Mouse (Mus musculus): ENCODE measurements around the gene Rab30. TPM values are rescaled to one million over a fixed set of nuclear protein-coding genes. Genes with fewer than 3 reads are reported as not detected.

Gene Rab30
- polyA plus RNA-seq, 1 experiment from 2014 or later = 8.3 TPM

- H3K4me1 ChIP-seq (replicated peaks) = no peaks in the 10 kb centered on the region
- ATAC-seq (replicated peaks; ENCODE audit: insufficient number of reproducible peaks, insufficient read depth, low FRiP score, low read depth) = no peak
- 67% methylated on average over 4 of the region's 4 CpGs for WGBS
- H3K9ac ChIP-seq = no peak overlapping the region
- no peak overlapping the region for H3K27ac ChIP-seq
- no peak overlapping the region for H3K4me3 ChIP-seq
- H3K4me2 ChIP-seq = no peak overlapping the region
- no peaks in the 10 kb centered on the region for H3K27me3 ChIP-seq
- H3K36me3 ChIP-seq = no peaks in the 10 kb centered on the region
- no peaks in the 10 kb centered on the region for H3K9me3 ChIP-seq (replicated peaks)
These were observed 60.8 kb downstream of the Rab30 start for GRCm38 (mm10) chr7:92802158-92802557.

GRCm38 (mm10) chr7:92803191-92803590 is 61.8 kb downstream of the Rab30 start:
- Histone ChIP-seq H3K4me3 (no peak overlapping the region), H3K4me1 (replicated peaks) (no peaks in the 10 kb centered on the region), H3K4me2 (no peak overlapping the region), H3K36me3 (no peaks in the 10 kb centered on the region), H3K9me3 (replicated peaks) (no peaks in the 10 kb centered on the region), H3K9ac (no peak overlapping the region), H3K27ac (no peak overlapping the region), H3K27me3 (no peaks in the 10 kb centered on the region)
- WGBS = 61% methylated on average over 1 of the region's 1 CpGs
- ATAC-seq (replicated peaks; ENCODE audit: insufficient number of reproducible peaks, insufficient read depth, low FRiP score, low read depth) = no peak

DNA sequence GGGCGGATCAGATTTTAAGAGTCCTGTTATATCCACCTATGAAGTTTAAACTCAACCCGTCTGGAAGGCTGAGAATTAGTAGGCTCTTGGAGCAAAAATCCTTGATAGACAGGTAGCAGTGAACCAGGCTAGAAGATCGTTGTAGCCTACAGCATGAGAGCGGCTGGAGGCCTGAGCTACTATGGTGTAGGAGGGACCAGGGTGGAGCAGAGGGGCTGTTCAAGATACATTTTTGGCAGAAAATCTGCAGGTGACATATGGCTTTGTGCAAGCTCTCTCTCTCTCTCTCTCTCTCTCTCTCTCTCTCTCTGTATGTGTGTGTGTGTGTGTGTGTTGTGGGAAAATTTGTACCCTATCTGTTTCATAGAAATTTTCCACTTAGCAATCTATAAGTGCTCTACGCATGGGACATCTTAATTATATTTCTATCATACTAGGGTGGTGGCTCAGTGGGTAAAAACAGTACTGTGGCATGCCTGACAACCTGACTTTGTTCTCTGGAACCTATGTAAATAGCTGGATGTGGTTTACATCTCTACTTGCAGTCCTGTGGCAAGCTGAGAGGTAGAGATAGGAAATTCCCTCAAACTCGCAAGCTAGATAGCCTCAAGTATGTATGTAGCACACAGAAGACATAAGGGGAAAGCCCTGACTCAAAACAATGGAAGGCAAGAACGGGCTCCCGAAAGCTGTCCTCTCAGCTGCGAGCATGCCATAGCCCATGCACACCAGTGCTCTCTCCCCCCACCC is 63.7 kb downstream of the Rab30 start:
- Histone ChIP-seq H3K4me2 (no peak overlapping the region), H3K9me3 (replicated peaks) (no peaks in the 10 kb centered on the region), H3K27ac (no peak overlapping the region), H3K36me3 (no peaks in the 10 kb centered on the region), H3K9ac (no peak overlapping the region), H3K4me3 (no peak overlapping the region), H3K4me1 (replicated peaks) (no peaks in the 10 kb centered on the region), H3K27me3 (no peaks in the 10 kb centered on the region)
- WGBS = 82% methylated on average over 9 of the region's 9 CpGs
- no peak for ATAC-seq (replicated peaks; ENCODE audit: insufficient number of reproducible peaks, insufficient read depth, low FRiP score, low read depth)

DNA sequence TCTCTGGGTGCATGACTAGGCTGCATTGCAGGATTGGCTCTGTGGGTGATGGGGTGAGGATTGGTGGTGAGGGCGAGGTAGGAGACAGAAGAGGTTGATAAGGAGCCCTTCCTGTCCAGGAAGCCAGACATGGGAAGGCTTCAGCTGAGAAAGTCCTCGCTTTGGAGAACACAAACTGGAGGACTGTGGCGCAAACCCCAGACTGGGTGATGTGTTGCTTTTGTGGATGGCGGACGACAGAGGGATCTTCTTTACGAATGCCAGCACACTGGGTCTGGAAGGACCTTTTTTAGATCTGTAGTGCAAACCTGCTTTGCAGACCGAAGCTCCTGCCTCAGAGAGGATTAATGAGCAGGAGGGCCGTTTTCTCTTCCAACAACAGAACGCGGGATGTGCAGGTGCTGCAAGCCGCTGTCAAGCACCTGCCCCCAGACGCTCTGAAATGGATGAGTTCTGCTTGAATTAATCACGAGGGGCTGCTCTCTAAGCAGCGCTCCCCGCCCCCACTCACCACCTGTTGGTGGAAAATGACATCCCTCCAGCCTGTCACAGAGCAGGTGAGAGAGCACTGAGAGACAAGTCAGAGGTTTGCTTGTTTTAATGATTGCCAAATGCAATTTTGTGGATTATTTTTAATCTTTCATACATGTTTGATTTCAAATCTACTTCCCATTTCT is 65.2 kb downstream of the Rab30 start:
- Histone ChIP-seq H3K4me3 (no peak overlapping the region), H3K4me1 (replicated peaks) (no peaks in the 10 kb centered on the region), H3K27me3 (no peaks in the 10 kb centered on the region), H3K27ac (no peak overlapping the region), H3K4me2 (no peak overlapping the region), H3K36me3 (no peaks in the 10 kb centered on the region), H3K9me3 (replicated peaks) (no peaks in the 10 kb centered on the region), H3K9ac (no peak overlapping the region)
- no peak for ATAC-seq (replicated peaks; ENCODE audit: insufficient number of reproducible peaks, insufficient read depth, low FRiP score, low read depth)
- 44% methylated on average over 15 of the region's 15 CpGs for WGBS

DNA sequence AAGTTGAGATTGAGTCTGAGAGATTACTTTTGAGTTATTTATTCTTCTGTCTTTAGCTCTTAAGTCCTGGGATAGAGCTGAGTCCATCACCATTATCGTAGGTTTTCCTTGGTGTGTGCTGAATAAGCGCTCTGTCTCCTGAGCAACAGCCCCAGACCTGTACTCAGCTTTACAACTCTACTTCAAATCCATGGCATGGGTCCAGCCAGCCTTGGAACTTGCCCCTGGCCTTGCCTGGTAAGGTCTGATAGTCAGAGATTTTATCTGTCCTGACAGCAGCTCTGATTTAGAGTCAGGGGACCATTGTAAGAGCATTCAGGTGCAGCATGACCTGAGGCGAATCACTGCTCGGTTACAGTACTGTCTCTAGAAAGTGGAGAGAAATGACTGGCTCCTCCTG is 66.1 kb downstream of the Rab30 start:
- Histone ChIP-seq H3K36me3 (no peaks in the 10 kb centered on the region), H3K4me2 (no peak overlapping the region), H3K9me3 (replicated peaks) (no peaks in the 10 kb centered on the region), H3K27ac (no peak overlapping the region), H3K4me3 (no peak overlapping the region), H3K27me3 (no peaks in the 10 kb centered on the region), H3K9ac (no peak overlapping the region), H3K4me1 (replicated peaks) (no peaks in the 10 kb centered on the region)
- no peak for ATAC-seq (replicated peaks; ENCODE audit: insufficient number of reproducible peaks, insufficient read depth, low FRiP score, low read depth)
- 80% methylated on average over 4 of the region's 4 CpGs for WGBS

DNA sequence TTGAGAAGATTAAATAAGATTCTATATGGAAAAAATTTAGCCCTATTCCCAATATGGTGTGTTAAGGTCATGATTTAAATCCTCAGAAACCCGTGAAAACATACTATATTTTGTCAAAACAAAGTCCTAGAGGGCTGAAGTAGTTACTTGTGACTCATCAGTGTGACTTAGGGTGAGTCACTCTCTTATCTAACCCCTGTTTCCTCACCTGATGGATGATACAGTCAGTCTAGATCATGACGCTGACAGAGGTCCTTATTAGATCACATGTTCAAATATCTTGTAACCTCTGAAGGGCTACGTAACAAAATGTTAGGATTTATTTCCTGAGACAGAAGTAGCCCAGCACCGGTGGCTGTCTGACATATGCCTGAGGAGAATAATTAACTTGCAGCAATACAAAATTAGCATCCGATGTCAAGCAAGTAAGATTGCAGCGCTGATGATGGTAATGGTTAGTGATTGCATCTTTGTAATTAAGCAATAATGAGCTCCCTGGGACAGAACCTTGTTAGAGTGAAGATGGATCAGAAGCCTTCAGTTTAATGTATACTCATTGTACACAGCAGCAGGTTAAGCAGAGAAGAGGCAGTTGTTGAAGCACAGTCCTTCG is 70.4 kb downstream of the Rab30 start:
- no peak for ATAC-seq (replicated peaks; ENCODE audit: insufficient number of reproducible peaks, insufficient read depth, low FRiP score, low read depth)
- 72% methylated on average over 7 of the region's 7 CpGs for WGBS
- H3K9ac ChIP-seq = no peak overlapping the region
- H3K27me3 ChIP-seq = no peaks in the 10 kb centered on the region
- no peaks in the 10 kb centered on the region for H3K9me3 ChIP-seq (replicated peaks)
- H3K4me1 ChIP-seq (replicated peaks) = no peaks in the 10 kb centered on the region
- no peak overlapping the region for H3K4me2 ChIP-seq
- H3K27ac ChIP-seq = no peak overlapping the region
- H3K36me3 ChIP-seq = no peaks in the 10 kb centered on the region
- no peak overlapping the region for H3K4me3 ChIP-seq

- no peak overlapping the region for H3K9ac ChIP-seq
- H3K9me3 ChIP-seq (replicated peaks) = no peaks in the 10 kb centered on the region
- WGBS = 71% methylated on average over 2 of the region's 2 CpGs
- H3K36me3 ChIP-seq = no peaks in the 10 kb centered on the region
- H3K27ac ChIP-seq = no peak overlapping the region
- no peaks in the 10 kb centered on the region for H3K27me3 ChIP-seq
- no peak for ATAC-seq (replicated peaks; ENCODE audit: insufficient number of reproducible peaks, insufficient read depth, low FRiP score, low read depth)
- H3K4me3 ChIP-seq = no peak overlapping the region
- 0 out of 2 replicates have a peak, but pooled peaks cover 3% of the 10 kb centered on the region for H3K4me1 ChIP-seq (replicated peaks)
- H3K4me2 ChIP-seq = no peak overlapping the region
These were observed 75.8 kb downstream of the Rab30 start for GRCm38 (mm10) chr7:92817242-92817641.

GRCm38 (mm10) chr7:92817886-92818285 is 76.5 kb downstream of the Rab30 start:
- Histone ChIP-seq H3K27ac (no peak overlapping the region), H3K9me3 (replicated peaks) (no peaks in the 10 kb centered on the region), H3K36me3 (no peaks in the 10 kb centered on the region), H3K4me2 (no peak overlapping the region), H3K27me3 (no peaks in the 10 kb centered on the region), H3K4me1 (replicated peaks) (0 out of 2 replicates have a peak, but pooled peaks cover 3% of the 10 kb centered on the region), H3K4me3 (no peak overlapping the region), H3K9ac (no peak overlapping the region)
- WGBS = 44% methylated on average over 9 of the region's 9 CpGs
- no peak for ATAC-seq (replicated peaks; ENCODE audit: insufficient number of reproducible peaks, insufficient read depth, low FRiP score, low read depth)

- no peaks in the 10 kb centered on the region for H3K36me3 ChIP-seq
- ATAC-seq (replicated peaks; ENCODE audit: insufficient number of reproducible peaks, insufficient read depth, low FRiP score, low read depth) = no peak
- H3K27me3 ChIP-seq = no peaks in the 10 kb centered on the region
- no peaks in the 10 kb centered on the region for H3K9me3 ChIP-seq (replicated peaks)
- WGBS = 79% methylated on average over 11 of the region's 11 CpGs
- H3K4me3 ChIP-seq = no peak overlapping the region
- H3K4me2 ChIP-seq = no peak overlapping the region
- no peak overlapping the region for H3K9ac ChIP-seq
- 0 out of 2 replicates have a peak, but pooled peaks cover 3% of the 10 kb centered on the region for H3K4me1 ChIP-seq (replicated peaks)
- no peak overlapping the region for H3K27ac ChIP-seq
These were observed 78.3 kb downstream of the Rab30 start for GRCm38 (mm10) chr7:92819656-92820055.

DNA sequence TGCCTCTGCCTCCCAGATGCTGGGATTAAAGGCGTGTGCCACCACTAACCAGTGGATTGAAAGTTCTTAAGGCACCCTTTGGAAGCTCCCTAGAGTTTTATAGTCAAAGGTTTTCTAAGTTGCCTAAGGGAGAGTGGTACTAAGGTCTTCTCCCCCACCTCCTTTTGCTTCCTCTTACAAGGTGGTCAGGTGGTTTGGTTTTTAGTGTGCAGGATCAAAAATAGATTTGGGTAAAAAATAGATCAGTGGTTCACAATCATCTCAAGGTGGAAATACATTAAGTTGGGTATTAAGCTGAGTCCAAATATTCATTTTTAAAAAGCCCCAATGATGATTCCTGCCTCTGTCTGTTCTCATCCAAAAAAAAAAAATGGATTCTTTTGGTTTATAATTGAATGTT is 79.0 kb downstream of the Rab30 start:
- H3K4me3 ChIP-seq = no peak overlapping the region
- ATAC-seq (replicated peaks; ENCODE audit: insufficient number of reproducible peaks, insufficient read depth, low FRiP score, low read depth) = no peak
- no peaks in the 10 kb centered on the region for H3K9me3 ChIP-seq (replicated peaks)
- H3K27me3 ChIP-seq = no peaks in the 10 kb centered on the region
- 0 out of 2 replicates have a peak, but pooled peaks cover 3% of the 10 kb centered on the region for H3K4me1 ChIP-seq (replicated peaks)
- no peak overlapping the region for H3K4me2 ChIP-seq
- no peak overlapping the region for H3K27ac ChIP-seq
- no peaks in the 10 kb centered on the region for H3K36me3 ChIP-seq
- no peak overlapping the region for H3K9ac ChIP-seq
- WGBS = 88% methylated on average over 1 of the region's 1 CpGs

- no peak overlapping the region for H3K4me2 ChIP-seq
- no peak overlapping the region for H3K27ac ChIP-seq
- H3K9me3 ChIP-seq (replicated peaks) = no peaks in the 10 kb centered on the region
- WGBS = 67% methylated on average over 7 of the region's 7 CpGs
- no peak overlapping the region for H3K9ac ChIP-seq
- no peak for ATAC-seq (replicated peaks; ENCODE audit: insufficient number of reproducible peaks, insufficient read depth, low FRiP score, low read depth)
- H3K36me3 ChIP-seq = no peaks in the 10 kb centered on the region
- no peak overlapping the region for H3K4me3 ChIP-seq
- H3K27me3 ChIP-seq = no peaks in the 10 kb centered on the region
- 0 out of 2 replicates have a peak, but pooled peaks cover 3% of the 10 kb centered on the region for H3K4me1 ChIP-seq (replicated peaks)
These were observed 79.6 kb downstream of the Rab30 start for GRCm38 (mm10) chr7:92820941-92821465.
